Mouse (Mus musculus): ENCODE measurements around the gene Atp2a2. TPM values are rescaled to one million over a fixed set of nuclear protein-coding genes. Genes with fewer than 3 reads are reported as not detected.
"Not testable (repeated sequence)": the region's sequence is repeated elsewhere in the genome, so short reads cannot be mapped to it uniquely, and the experiment has no call there.

Gene Atp2a2
- polyA plus RNA-seq, 1 experiment, result 94.2 TPM

GRCm38 (mm10) chr5:122421271-122422068 lies 80.6 kb downstream of the Atp2a2 start, which contains the start of gene Anapc7:
Anapc7 (plus strand) TSS chr5:122421693.
- DNase-seq, result peak; percentile 74
- 9% methylated on average over 17 of the region's 17 CpGs for WGBS
- Histone ChIP-seq H3K4me1 (ENCODE audit: control insufficient read depth, insufficient read depth, low read length) (peaks cover 5% of the 10 kb centered on the region; the same call in 1 of the 2 replicates), H3K27ac (ENCODE audit: insufficient read depth, low read depth, low read length) (peak within 1 kb of the TSS; percentile 88), H3K4me3 (ENCODE audit: insufficient read depth, low read depth, low read length) (peak within 1 kb of the TSS; percentile 98), H3K36me3 (ENCODE audit: control insufficient read depth, insufficient read depth, low read length) (no peaks in the 10 kb centered on the region), H3K27me3 (replicated peaks; ENCODE audit: control insufficient read depth, insufficient read depth, low read length) (no peaks in the 10 kb centered on the region)
- no peak for TF ChIP-seq POLR2A (IDR thresholded peaks at IDR 0.05; ENCODE audit: low read depth, low read length)
- no peak for TF ChIP-seq CTCF (conservative IDR thresholded peaks at IDR 0.05; ENCODE audit: insufficient read depth, insufficient read length, low read depth, low read length)

- peak overlapping the region; percentile 67 for H3K27ac ChIP-seq (ENCODE audit: insufficient read depth, low read depth, low read length)
- not testable (repeated sequence) for H3K36me3 ChIP-seq (ENCODE audit: control insufficient read depth, insufficient read depth, low read length); H3K4me3 ChIP-seq (ENCODE audit: insufficient read depth, low read depth, low read length); H3K4me1 ChIP-seq (ENCODE audit: control insufficient read depth, insufficient read depth, low read length); H3K27me3 ChIP-seq (replicated peaks; ENCODE audit: control insufficient read depth, insufficient read depth, low read length)
- DNase-seq, result peak; percentile 94
- WGBS, result 33% methylated on average over 4 of the region's 4 CpGs
Measured at GRCm38 (mm10) chr5:122420676-122421075, 81.3 kb downstream of the Atp2a2 start.

- Histone ChIP-seq H3K4me1 (ENCODE audit: control insufficient read depth, insufficient read depth, low read length) (no peaks in the 10 kb centered on the region), H3K27ac (ENCODE audit: insufficient read depth, low read depth, low read length) (no peak overlapping the region), H3K36me3 (ENCODE audit: control insufficient read depth, insufficient read depth, low read length) (no peaks in the 10 kb centered on the region), H3K4me3 (ENCODE audit: insufficient read depth, low read depth, low read length) (no peak overlapping the region), H3K27me3 (replicated peaks; ENCODE audit: control insufficient read depth, insufficient read depth, low read length) (no peaks in the 10 kb centered on the region)
- DNase-seq, result no peak
- no peak for TF ChIP-seq POLR2A (IDR thresholded peaks at IDR 0.05; ENCODE audit: low read depth, low read length)
- TF ChIP-seq CTCF (conservative IDR thresholded peaks at IDR 0.05; ENCODE audit: insufficient read depth, insufficient read length, low read depth, low read length), result no peak
- WGBS, result 81% methylated on average over 12 of the region's 12 CpGs
Measured at GRCm38 (mm10) chr5:122415465-122415864, 86.6 kb downstream of the Atp2a2 start.

GRCm38 (mm10) chr5:122414351-122414750 lies 87.7 kb downstream of the Atp2a2 start:
- Histone ChIP-seq H3K4me1 (ENCODE audit: control insufficient read depth, insufficient read depth, low read length) (no peaks in the 10 kb centered on the region), H3K27me3 (replicated peaks; ENCODE audit: control insufficient read depth, insufficient read depth, low read length) (no peaks in the 10 kb centered on the region), H3K4me3 (ENCODE audit: insufficient read depth, low read depth, low read length) (no peak overlapping the region), H3K36me3 (ENCODE audit: control insufficient read depth, insufficient read depth, low read length) (no peaks in the 10 kb centered on the region), H3K27ac (ENCODE audit: insufficient read depth, low read depth, low read length) (no peak overlapping the region)
- TF ChIP-seq CTCF (conservative IDR thresholded peaks at IDR 0.05; ENCODE audit: insufficient read depth, insufficient read length, low read depth, low read length), result no peak
- no peak for TF ChIP-seq POLR2A (IDR thresholded peaks at IDR 0.05; ENCODE audit: low read depth, low read length)
- no peak for DNase-seq
- 89% methylated on average over 5 of the region's 5 CpGs for WGBS

- WGBS, result 52% methylated on average over 6 of the region's 6 CpGs
- Histone ChIP-seq H3K27ac (ENCODE audit: insufficient read depth, low read depth, low read length) (no peak overlapping the region), H3K36me3 (ENCODE audit: control insufficient read depth, insufficient read depth, low read length) (no peaks in the 10 kb centered on the region), H3K4me1 (ENCODE audit: control insufficient read depth, insufficient read depth, low read length) (no peaks in the 10 kb centered on the region), H3K4me3 (ENCODE audit: insufficient read depth, low read depth, low read length) (no peak overlapping the region), H3K27me3 (replicated peaks; ENCODE audit: control insufficient read depth, insufficient read depth, low read length) (no peaks in the 10 kb centered on the region)
- TF ChIP-seq CTCF (conservative IDR thresholded peaks at IDR 0.05; ENCODE audit: insufficient read depth, insufficient read length, low read depth, low read length) (no peak), POLR2A (IDR thresholded peaks at IDR 0.05; ENCODE audit: low read depth, low read length) (no peak)
- DNase-seq, result peak; percentile 46
Measured at GRCm38 (mm10) chr5:122412826-122413225, 89.2 kb downstream of the Atp2a2 start.

GRCm38 (mm10) chr5:122411892-122412291 lies 90.1 kb downstream of the Atp2a2 start:
- Histone ChIP-seq H3K36me3 (ENCODE audit: control insufficient read depth, insufficient read depth, low read length) (no peaks in the 10 kb centered on the region), H3K4me1 (ENCODE audit: control insufficient read depth, insufficient read depth, low read length) (no peaks in the 10 kb centered on the region), H3K4me3 (ENCODE audit: insufficient read depth, low read depth, low read length) (no peak overlapping the region), H3K27me3 (replicated peaks; ENCODE audit: control insufficient read depth, insufficient read depth, low read length) (no peaks in the 10 kb centered on the region), H3K27ac (ENCODE audit: insufficient read depth, low read depth, low read length) (no peak overlapping the region)
- TF ChIP-seq CTCF (conservative IDR thresholded peaks at IDR 0.05; ENCODE audit: insufficient read depth, insufficient read length, low read depth, low read length) (no peak), POLR2A (IDR thresholded peaks at IDR 0.05; ENCODE audit: low read depth, low read length) (no peak)
- 78% methylated on average over 5 of the region's 5 CpGs for WGBS
- no peak for DNase-seq

GRCm38 (mm10) chr5:122409692-122410645 lies 92.1 kb downstream of the Atp2a2 start:
- H3K27ac ChIP-seq (ENCODE audit: insufficient read depth, low read depth, low read length), result no peak overlapping the region
- no peak overlapping the region for H3K4me3 ChIP-seq (ENCODE audit: insufficient read depth, low read depth, low read length)
- WGBS, result 88% methylated on average over 19 of the region's 19 CpGs
- peak; percentile 23; the same call in 1 of the 2 replicates for TF ChIP-seq CTCF (conservative IDR thresholded peaks at IDR 0.05; ENCODE audit: insufficient read depth, insufficient read length, low read depth, low read length)
- no peak for TF ChIP-seq POLR2A (IDR thresholded peaks at IDR 0.05; ENCODE audit: low read depth, low read length)
- H3K27me3 ChIP-seq (replicated peaks; ENCODE audit: control insufficient read depth, insufficient read depth, low read length), result no peaks in the 10 kb centered on the region
- no peak for DNase-seq
- no peaks in the 10 kb centered on the region for H3K4me1 ChIP-seq (ENCODE audit: control insufficient read depth, insufficient read depth, low read length)
- H3K36me3 ChIP-seq (ENCODE audit: control insufficient read depth, insufficient read depth, low read length), result no peaks in the 10 kb centered on the region; the same call in 1 of the 2 replicates

All from kidney, adult 2 months (tissue).